In the genomic region with DNA sequence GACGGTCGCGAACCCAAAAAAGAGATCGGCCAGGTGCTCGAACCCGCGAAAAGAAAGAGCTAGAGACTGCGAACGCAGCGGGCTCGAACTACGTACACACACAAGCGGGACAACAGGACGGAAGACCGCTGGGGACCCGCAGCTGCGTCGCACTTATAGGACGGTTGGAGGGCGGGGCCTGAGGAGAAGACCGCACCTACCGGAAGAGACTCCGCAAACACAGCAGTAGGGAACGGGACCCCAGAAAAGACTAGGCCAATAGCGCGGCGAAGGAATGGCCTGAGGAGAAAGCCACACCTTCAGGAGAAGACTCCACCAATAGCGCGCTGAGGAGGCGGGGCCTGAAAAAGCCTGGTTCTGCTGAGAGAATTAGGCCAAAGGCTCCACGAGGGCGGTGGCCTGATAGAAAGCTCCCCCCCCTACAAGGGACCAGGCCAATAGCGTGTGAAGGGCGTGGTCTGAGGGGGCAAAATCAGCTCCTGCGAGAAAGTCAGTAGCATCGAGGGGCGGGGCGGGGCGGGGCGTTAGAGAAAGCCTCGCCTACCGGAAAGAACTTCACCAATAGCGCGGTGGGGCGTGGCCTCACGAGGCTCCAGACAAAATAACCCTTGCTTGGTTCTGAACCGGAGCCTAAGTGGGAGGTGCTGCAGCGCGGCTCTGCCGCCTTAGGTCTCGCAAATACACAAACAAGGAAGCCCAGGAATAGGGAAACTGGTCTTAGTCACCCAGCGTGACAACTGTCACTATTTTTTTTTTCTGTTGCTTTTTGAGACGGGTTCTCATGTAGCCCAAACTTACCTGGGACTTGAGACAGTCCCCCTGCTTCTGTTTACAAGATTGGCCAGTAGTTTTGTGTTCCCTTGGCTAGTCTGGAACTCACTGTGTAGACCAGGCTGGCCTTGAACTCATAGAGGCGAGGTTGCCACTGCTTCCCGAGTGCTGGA, we compare ENCODE assay signal across 7 mouse cellular contexts. TPM values are rescaled to one million over a fixed set of nuclear protein-coding genes. Genes with fewer than 3 reads are reported as not detected.
DNase-seq lines count a peak whose midpoint lies in the region; ATAC-seq lines count a peak whose summit lies in the region.

Gene Arrdc2 (minus strand): TSS at position 313 of the 944 bp plus-strand sequence.

- intact Hi-C loops in gastrocnemius, postnatal 36 days (cut with DNase I) = loop anchor here (2.0 to 5.0 kb wide), 2 partner anchors 67 to 119 kb away; no protein-coding TSS in a partner anchor
- intact Hi-C loops in left cerebral cortex, postnatal 25 days (cut with DNase I) = loop anchor here (2.0 kb wide), 2 partner anchors 35 to 77 kb away; partner anchors contain the start of gene Mast3

- no peaks in the 10 kb centered on the region for H3K27me3 ChIP-seq in intestine, embryonic 15.5 days (replicated peaks)
- peaks cover 6% of the 10 kb centered on the region; the same call in 1 of the 2 replicates for H3K27me3 ChIP-seq in midbrain, embryonic 10.5 days (ENCODE audit: low read depth, poor library complexity, severe bottlenecking)

- 2% methylated on average over 55 of the region's 55 CpGs for WGBS in intestine, embryonic 15.5 days
- 2% methylated on average over 55 of the region's 55 CpGs for WGBS in midbrain, embryonic 10.5 days

- peak; percentile 96 for ATAC-seq in intestine, embryonic 15.5 days

- H3K27ac ChIP-seq in intestine, embryonic 15.5 days = peak within 1 kb of the TSS; percentile 96
- H3K27ac ChIP-seq in midbrain, embryonic 10.5 days (replicated peaks) = peak within 1 kb of the TSS; percentile 93

- H3K4me1 ChIP-seq in intestine, embryonic 15.5 days (replicated peaks) = peaks cover 20% of the 10 kb centered on the region
- H3K4me1 ChIP-seq in midbrain, embryonic 10.5 days = peaks cover 34% of the 10 kb centered on the region

- DNase-seq in adrenal gland, adult 2 months = peak; percentile 99
- DNase-seq in embryo, embryonic 11.5 days (ENCODE audit: low read depth, low spot score) = peak; percentile 100
- peak; percentile 96 to 100 for DNase-seq in gastrocnemius, postnatal 36 days
- peak; percentile 97 to 100 for DNase-seq in left cerebral cortex, postnatal 25 days (ENCODE audit: low spot score in 2 of 2)
- DNase-seq in midbrain, embryonic 10.5 days (ENCODE audit: low spot score) = peak; percentile 99
- DNase-seq in right cerebral cortex, postnatal 4 days = peak; percentile 93

- H3K36me3 ChIP-seq in intestine, embryonic 15.5 days = no peaks in the 10 kb centered on the region; the same call in 1 of the 2 replicates
- H3K36me3 ChIP-seq in midbrain, embryonic 10.5 days = peaks cover 22% of the 10 kb centered on the region

- peak within 1 kb of the TSS; percentile 87 for H3K4me2 ChIP-seq in intestine, embryonic 15.5 days (replicated peaks)

- peak within 1 kb of the TSS; percentile 72 for H3K4me3 ChIP-seq in intestine, embryonic 15.5 days (replicated peaks)
- peak within 1 kb of the TSS; percentile 77 for H3K4me3 ChIP-seq in midbrain, embryonic 10.5 days

- no peaks in the 10 kb centered on the region for H3K9me3 ChIP-seq in intestine, embryonic 15.5 days
- H3K9me3 ChIP-seq in midbrain, embryonic 10.5 days (replicated peaks) = no peaks in the 10 kb centered on the region

- peak within 1 kb of the TSS; percentile 81 for H3K9ac ChIP-seq in intestine, embryonic 15.5 days

RNA-seq across cellular contexts. Expression of gene Arrdc2, which starts in this region (rescaled TPM):
- total RNA-seq in adrenal gland, adult 2 months (2021) = 10 to 100 TPM in 1 of 2 experiments, 1 to 10 TPM in 1; 9.0 to 10.8 TPM
- polyA plus RNA-seq in adrenal gland, adult 2 months (2012; rRNA removed) = 60.7 and 72.6 TPM in 2 replicates
- total RNA-seq in gastrocnemius, postnatal 36 days (2021) = 10 to 100 TPM; 47.9 to 92.8 TPM
- polyA plus RNA-seq in intestine, embryonic 15.5 days (2015; fragmentation: Nextera tagmentation; extraction: Ambion mirVana) = 7.5 TPM in 2 replicates
- total RNA-seq in left cerebral cortex, postnatal 25 days (2021) = 10 to 100 TPM in 1 of 2 experiments, 1 to 10 TPM in 1; 9.5 to 12.2 TPM
- polyA plus RNA-seq in midbrain, embryonic 10.5 days (2016; fragmentation: Nextera tagmentation; extraction: Ambion mirVana) = 5.2 and 7.3 TPM in 2 replicates

Comparison
In these comparisons a context has a peak if more than half of its experiments do, and no peak if none do; other contexts are left out.
1. Peak in every context shown above with its lines: DNase-seq, ATAC-seq, H3K4me3 ChIP-seq and H3K27ac ChIP-seq.